Mouse (Mus musculus) left cerebral cortex, adult 2 months (tissue): ENCODE results near the gene AI464131. TPM values are rescaled to one million over a fixed set of nuclear protein-coding genes. Genes with fewer than 3 reads are reported as not detected.
A peak's percentile ranks its signal among the peaks of the same experiment; 100 is the strongest.

Experiments used
- DNase-seq, 2 experiments: peaks; one replicate each; pipeline ENCODE4 v3.0.0; 2021 to 2022; ENCODE audit warnings: low spot score in 2 of 2, mixed read lengths in 1 of 2; ENCODE audit errors: extremely low spot score in 1 of 2
- H3K27ac ChIP-seq: fragments of 200-600 bp; 2 replicates; pipeline ENCODE4 v1.8.1; 2022
- H3K4me3 ChIP-seq: fragments of 200-600 bp; 2 replicates; pipeline ENCODE4 v1.8.1; 2022
- CTCF ChIP-seq: fragments of 200-600 bp; IDR thresholded peaks from 2 replicates; pipeline ENCODE4 v1.8.1; 2022; ENCODE audit warnings: antibody characterized with exemption, mild to moderate bottlenecking, moderate library complexity
- intact Hi-C: fragments of 180-260 bp; cut with DNase I; formaldehyde crosslinking; loops from one replicate; pipeline ENCODE4 v1.15.1; 2025
- total RNA-seq, 2 experiments: library from RNA; stranded (reverse); gene quantifications; 2 replicates each; pipeline ENCODE4 v1.2.3; 2021

AI464131 gene
- total RNA-seq, 2 experiments from 2014 or later: 27.1 to 28.1 TPM

- H3K27ac ChIP-seq: no peak overlapping the region
- no peak overlapping the region for H3K4me3 ChIP-seq
- DNase-seq: no peak
- no peak for TF ChIP-seq CTCF
- intact Hi-C loops: no loop called here
Observed at GRCm38 (mm10) chr4:41492951-41493350, 9.9 kb downstream of the AI464131 start.

DNA sequence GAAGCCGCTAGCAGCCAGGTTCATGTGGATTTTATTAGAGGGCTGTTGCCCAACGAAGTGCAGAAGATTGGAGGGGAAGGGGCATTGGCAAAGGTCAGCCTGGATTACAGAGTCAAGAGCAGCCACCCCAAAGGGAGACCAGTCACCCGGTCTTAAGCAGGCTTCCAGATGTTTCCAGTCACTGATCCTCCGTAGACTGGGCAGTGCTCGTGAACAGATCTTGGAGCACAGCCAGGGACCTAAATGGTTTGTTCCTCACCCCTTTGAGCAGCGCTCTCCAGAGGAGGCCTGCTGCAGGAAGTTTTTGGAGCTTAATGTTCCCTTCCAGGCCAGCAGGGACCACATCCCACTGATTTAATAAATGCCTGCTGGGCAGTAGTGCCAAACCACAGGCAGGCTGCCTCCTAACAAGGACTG is 21.3 kb downstream of the AI464131 start:
- no peak overlapping the region; the same call in 1 of the 2 replicates for H3K27ac ChIP-seq
- intact Hi-C loops: loop anchor here (2.0 kb wide), 1 partner anchor 17 kb away; no protein-coding TSS in a partner anchor
- no peak overlapping the region for H3K4me3 ChIP-seq
- no peak for DNase-seq
- no peak for TF ChIP-seq CTCF

GRCm38 (mm10) chr4:41480254-41480653 is 22.6 kb downstream of the AI464131 start:
- intact Hi-C loops: loop anchor here (2.0 kb wide), 1 partner anchor 19 kb away; no protein-coding TSS in a partner anchor
- DNase-seq: no peak
- peak overlapping the region; percentile 33; the same call in 1 of the 2 replicates for H3K27ac ChIP-seq
- H3K4me3 ChIP-seq: no peak overlapping the region
- no peak for TF ChIP-seq CTCF

DNA sequence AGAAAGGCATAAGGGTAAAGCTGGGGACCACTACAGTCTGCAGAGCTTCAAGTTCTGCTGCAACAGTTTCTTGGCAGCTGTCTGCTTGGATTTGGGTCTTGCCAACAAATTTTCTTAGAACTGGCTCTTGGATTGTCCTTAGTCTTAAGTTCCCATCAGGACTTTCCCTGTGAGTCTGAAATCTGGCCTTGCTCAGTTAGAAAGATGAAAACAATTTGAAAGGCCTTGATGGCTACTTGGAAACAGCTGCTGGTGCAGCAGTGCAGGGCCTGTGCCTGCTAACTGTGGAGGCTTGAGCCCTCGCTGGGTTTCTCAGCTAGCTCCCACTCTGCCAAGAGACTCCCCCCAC is 23.4 kb downstream of the AI464131 start:
- Histone ChIP-seq H3K4me3 (no peak overlapping the region), H3K27ac (no peak overlapping the region; the same call in 1 of the 2 replicates)
- TF ChIP-seq CTCF: no peak
- DNase-seq: no peak
- intact Hi-C loops: no loop called here

- no peak overlapping the region for H3K4me3 ChIP-seq
- no peak for DNase-seq
- intact Hi-C loops: no loop called here
- no peak overlapping the region for H3K27ac ChIP-seq
- TF ChIP-seq CTCF: peak; percentile 39
Observed at GRCm38 (mm10) chr4:41478751-41479455, 24.0 kb downstream of the AI464131 start.

DNA sequence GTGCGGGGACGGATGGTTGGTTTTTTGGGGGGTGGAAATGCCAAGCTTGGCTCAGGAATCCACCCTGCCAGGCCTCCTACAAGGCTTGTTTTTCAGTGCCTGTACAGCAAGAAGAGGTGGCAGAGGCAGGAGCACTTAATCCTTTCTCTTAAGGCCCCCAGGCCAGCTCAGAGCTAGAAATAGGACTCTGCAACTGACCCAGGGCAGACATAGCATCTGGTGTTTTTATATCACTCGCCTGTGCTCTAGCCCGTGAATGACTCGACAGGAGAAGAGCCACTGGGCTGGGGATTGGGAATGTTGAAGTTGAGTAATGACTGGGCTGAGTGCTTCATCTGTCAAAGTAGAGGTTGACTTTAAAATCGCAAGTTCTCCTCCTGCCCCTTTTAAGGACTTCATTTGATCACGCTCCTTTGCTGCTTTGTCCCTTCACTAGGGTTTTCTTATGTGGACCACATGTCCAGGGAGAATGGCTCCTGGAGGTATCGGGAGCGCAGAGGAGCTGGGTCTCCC is 25.2 kb downstream of the AI464131 start:
- intact Hi-C loops: no loop called here
- no peak for DNase-seq
- H3K4me3 ChIP-seq: no peak overlapping the region
- no peak for TF ChIP-seq CTCF
- H3K27ac ChIP-seq: no peak overlapping the region

DNA sequence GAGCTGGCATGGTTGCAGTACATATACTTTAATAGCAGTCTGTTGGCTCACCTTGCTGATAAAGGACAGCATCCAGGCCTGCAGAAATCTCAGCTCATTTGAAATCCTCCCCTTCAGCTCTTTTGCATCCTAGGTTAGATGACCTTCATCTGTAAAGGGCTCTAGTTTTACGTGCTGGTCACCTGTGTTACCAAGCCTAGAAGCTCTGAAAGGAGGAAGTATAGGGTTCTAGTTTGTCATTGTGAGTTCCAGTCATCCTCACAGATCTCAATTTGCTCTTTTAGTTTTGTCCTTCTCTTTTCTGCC is 31.5 kb downstream of the AI464131 start:
- H3K4me3 ChIP-seq: no peak overlapping the region
- peak overlapping the region; percentile 67 for H3K27ac ChIP-seq
- intact Hi-C loops: loop anchor here (5.0 kb wide), 1 partner anchor 96 kb away; the partner anchor contains the start of genes Dnaic1 and Fam219a
- DNase-seq: no peak
- TF ChIP-seq CTCF: no peak

DNA sequence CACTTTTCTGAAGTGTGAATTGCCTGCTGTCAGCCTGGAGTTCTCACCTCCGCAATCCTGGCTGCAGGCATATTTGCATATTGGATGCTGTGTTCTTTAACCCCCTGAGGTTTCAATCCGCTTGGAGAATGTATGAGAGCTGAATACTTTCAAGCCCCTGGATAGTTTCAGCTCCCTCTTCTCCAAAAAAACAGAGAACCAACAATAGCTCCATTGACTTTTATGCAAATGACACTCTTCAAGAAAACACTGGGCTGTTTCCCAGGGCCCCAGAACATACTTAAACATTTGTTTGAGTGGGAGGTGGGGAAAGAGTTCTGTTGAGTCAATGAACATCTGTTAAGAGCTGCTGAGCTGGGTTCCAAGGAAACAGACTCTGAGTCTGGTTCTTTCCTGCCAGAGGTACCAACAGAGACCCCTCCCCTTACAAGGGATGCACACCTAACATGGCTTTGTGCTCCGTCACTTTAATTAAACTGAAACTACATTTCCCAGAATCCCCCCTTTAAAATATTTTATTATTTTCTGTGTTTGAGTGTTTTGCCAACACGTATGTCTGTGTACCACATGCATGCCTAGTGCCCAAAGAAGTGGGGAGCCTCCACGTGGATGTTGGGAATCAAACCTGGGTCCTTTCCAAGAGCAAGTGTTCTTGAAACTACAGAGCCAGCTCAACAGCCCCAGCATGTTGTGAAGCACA is 32.0 kb downstream of the AI464131 start:
- intact Hi-C loops: loop anchor here (1.0 to 5.0 kb wide), 2 partner anchors 96 to 236 kb away; partner anchors contain the start of genes Dnaic1 and Fam219a
- DNase-seq: peak; percentile 32 to 47
- no peak for TF ChIP-seq CTCF
- peak overlapping the region; percentile 67 for H3K27ac ChIP-seq
- no peak overlapping the region for H3K4me3 ChIP-seq

- no peak for DNase-seq
- Histone ChIP-seq H3K4me3 (no peak overlapping the region), H3K27ac (peak overlapping the region; percentile 44; the same call in 1 of the 2 replicates)
- intact Hi-C loops: loop anchor here (1.0 to 5.0 kb wide), 2 partner anchors 97 to 237 kb away; partner anchors contain the start of genes Dnaic1 and Fam219a
- no peak for TF ChIP-seq CTCF
Observed at GRCm38 (mm10) chr4:41470051-41470683, 32.7 kb downstream of the AI464131 start.

DNA sequence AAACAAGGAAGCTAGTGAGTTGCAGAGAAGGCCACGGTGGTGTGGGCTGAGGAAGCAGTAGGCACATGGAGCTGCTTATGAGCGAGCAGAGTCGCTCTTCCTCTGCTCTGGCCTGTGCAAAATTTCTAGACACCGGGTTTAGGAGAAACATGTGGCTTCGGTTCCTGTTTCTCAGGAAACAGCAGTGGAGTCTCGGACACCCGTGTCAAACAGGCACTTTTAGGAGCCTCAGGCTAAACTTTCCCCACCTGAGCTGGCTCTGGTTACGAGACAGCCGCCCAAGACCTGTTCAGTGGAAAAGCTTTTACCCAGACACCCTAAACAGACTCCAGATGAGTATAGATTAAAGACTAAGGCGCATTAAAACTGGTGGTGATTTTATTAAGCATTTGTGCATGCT is 33.7 kb downstream of the AI464131 start:
- peak overlapping the region; percentile 50; the same call in 1 of the 2 replicates for H3K27ac ChIP-seq
- TF ChIP-seq CTCF: no peak
- DNase-seq: no peak
- intact Hi-C loops: loop anchor here (2.0 kb wide), 2 partner anchors 184 to 228 kb away; partner anchors contain the start of gene Cntfr
- no peak overlapping the region for H3K4me3 ChIP-seq

- TF ChIP-seq CTCF: peak; percentile 75
- Histone ChIP-seq H3K4me3 (no peak overlapping the region), H3K27ac (no peak overlapping the region; the same call in 1 of the 2 replicates)
- peak; percentile 60 to 61 for DNase-seq
- intact Hi-C loops: loop anchor here (1.0 to 2.0 kb wide), 4 partner anchors 38 to 228 kb away; partner anchors contain the start of gene Cntfr
Observed at GRCm38 (mm10) chr4:41468396-41469080, 34.3 kb downstream of the AI464131 start.
